Mouse (Mus musculus) MEL (cell line): ENCODE measurements around the gene Slco3a1. TPM values are rescaled to one million over a fixed set of nuclear protein-coding genes. Genes with fewer than 3 reads are reported as not detected.

ENCODE experiments used
- DNase-seq: peaks from one replicate; pipeline ENCODE4 v3.0.0; 2011; ENCODE audit warnings: low read depth, low spot score
- H3K27ac ChIP-seq: 2 replicates; pipeline ENCODE4 v1.5.1; 2012; ENCODE audit warnings: low read depth, mild to moderate bottlenecking, control low read depth, low read length, moderate library complexity; ENCODE audit not compliant: control insufficient read depth
- H3K27me3 ChIP-seq, 2 experiments: fragments of 150-350 bp in 1 of 2; sonication (generic) in 1 of 2; 2 replicates each; pipeline ENCODE4 v1.6.1; 2012; ENCODE audit warnings: low read length in 2 of 2, mild to moderate bottlenecking in 2 of 2, improper control_type of control experiment in 1 of 2, moderate library complexity in 1 of 2; ENCODE audit not compliant: insufficient read depth in 2 of 2, control insufficient read depth in 1 of 2
- H3K36me3 ChIP-seq, 2 experiments: 2 replicates each; pipeline ENCODE4 v1.6.1; 2012 to 2014; ENCODE audit warnings: low read length in 2 of 2, improper control_type of control experiment in 1 of 2, inconsistent platforms in 1 of 2, mild to moderate bottlenecking in 1 of 2; ENCODE audit not compliant: insufficient read depth in 2 of 2, control insufficient read depth in 1 of 2
- H3K4me1 ChIP-seq, 2 experiments: fragments of 150-350 bp in 1 of 2; sonication (generic) in 1 of 2; 2 replicates each; pipeline ENCODE4 v1.6.1; 2012; ENCODE audit warnings: low read length in 2 of 2, improper control_type of control experiment in 1 of 2, mild to moderate bottlenecking in 1 of 2; ENCODE audit not compliant: insufficient read depth in 2 of 2, control insufficient read depth in 1 of 2
- H3K4me3 ChIP-seq, 2 experiments: fragments of 150-350 bp in 1 of 2; sonication (generic) in 1 of 2; 2 replicates each; pipeline ENCODE4 v1.5.1; 2012; ENCODE audit warnings: low read depth in 2 of 2, low read length in 2 of 2, mild to moderate bottlenecking in 2 of 2, moderate library complexity in 2 of 2, control low read depth in 1 of 2, improper control_type of control experiment in 1 of 2; ENCODE audit not compliant: control insufficient read depth in 1 of 2, insufficient read depth in 1 of 2
- H3K79me2 ChIP-seq: 2 replicates; pipeline ENCODE4 v1.6.1; 2012; ENCODE audit warnings: mild to moderate bottlenecking, low read length, moderate library complexity; ENCODE audit not compliant: control insufficient read depth, poor library complexity, insufficient read depth
- H3K9ac ChIP-seq: 2 replicates; pipeline ENCODE4 v1.6.1; 2012; ENCODE audit warnings: low read depth, mild to moderate bottlenecking, control low read depth, low read length, moderate library complexity; ENCODE audit not compliant: control insufficient read depth, poor library complexity, severe bottlenecking
- H3K9me3 ChIP-seq: fragments of 150-350 bp; sonication (generic); replicated peaks from 2 replicates; pipeline ENCODE4 v1.6.1; 2012; ENCODE audit warnings: mild to moderate bottlenecking, low read length, improper control_type of control experiment, moderate library complexity; ENCODE audit not compliant: insufficient read depth
- CHD2 ChIP-seq: IDR thresholded peaks from 2 replicates; pipeline ENCODE4 v1.6.1; 2011; ENCODE audit warnings: low read length, improper control_type of control experiment
- E2F4 ChIP-seq: IDR thresholded peaks from 2 replicates; pipeline ENCODE4 v1.6.1; 2011; ENCODE audit warnings: low read depth, low read length, improper control_type of control experiment, borderline replicate concordance
- EP300 ChIP-seq, 2 experiments: IDR thresholded peaks; 2 replicates each; pipeline ENCODE4 v1.6.1; 2011; ENCODE audit warnings: improper control_type of control experiment in 2 of 2, low read length in 2 of 2, low read depth in 1 of 2, mild to moderate bottlenecking in 1 of 2
- HCFC1 ChIP-seq: IDR thresholded peaks from 2 replicates; pipeline ENCODE4 v1.6.1; 2012; ENCODE audit warnings: low read depth, mild to moderate bottlenecking, inconsistent platforms, low read length, improper control_type of control experiment, moderate library complexity
- MXI1 ChIP-seq: IDR thresholded peaks from 2 replicates; pipeline ENCODE4 v1.6.1; 2011; ENCODE audit warnings: mild to moderate bottlenecking, low read depth, low read length, improper control_type of control experiment
- MYC ChIP-seq: IDR thresholded peaks from 2 replicates; pipeline ENCODE4 v1.6.1; 2011; ENCODE audit warnings: low read depth, mild to moderate bottlenecking, low read length, improper control_type of control experiment, moderate library complexity
- POLR2AphosphoS2 ChIP-seq: IDR thresholded peaks from 2 replicates; pipeline ENCODE4 v1.6.1; 2011; ENCODE audit warnings: low read length, improper control_type of control experiment
- SIN3A ChIP-seq: IDR thresholded peaks from 2 replicates; pipeline ENCODE4 v1.6.1; 2012; ENCODE audit warnings: low read length, improper control_type of control experiment, inconsistent platforms
- TAL1 ChIP-seq: IDR thresholded peaks from 2 replicates; pipeline ENCODE4 v1.6.1; 2012; ENCODE audit warnings: mild to moderate bottlenecking, inconsistent platforms, low read length, moderate library complexity, mixed read lengths
- USF1 ChIP-seq: IDR thresholded peaks from 2 replicates; pipeline ENCODE4 v1.6.1; 2014; ENCODE audit warnings: low read depth, mild to moderate bottlenecking, inconsistent platforms, low read length, improper control_type of control experiment, moderate library complexity
- ZMIZ1 ChIP-seq: IDR thresholded peaks from 2 replicates; pipeline ENCODE4 v1.6.1; 2012; ENCODE audit warnings: low read depth, mild to moderate bottlenecking, inconsistent platforms, low read length, improper control_type of control experiment, moderate library complexity
- ZNF384 ChIP-seq: IDR thresholded peaks from 2 replicates; pipeline ENCODE4 v1.6.1; 2012; ENCODE audit warnings: low read depth, mild to moderate bottlenecking, inconsistent platforms, low read length, improper control_type of control experiment
- polyA plus RNA-seq, 2 experiments: library from polyadenylated mRNA; stranded (reverse) in 1 of 2; unstranded in 1 of 2; fragments of >175 nt in 1 of 2; fragments of >200 nt in 1 of 2; gene quantifications; 2 replicates each; pipeline versions ENCODE4 v1.2.1 to v1.2.4; 2012; ENCODE audit warnings: low replicate concordance in 2 of 2, low read depth in 1 of 2; ENCODE audit not compliant: insufficient read length in 2 of 2, insufficient read depth in 1 of 2, missing spikeins in 1 of 2
- total RNA-seq: library from RNA; depleted of rRNA; stranded (reverse); fragments of 300-350 nt; gene quantifications from 2 replicates; pipeline ENCODE4 v1.2.3, GENCODE M21; 2012

The Slco3a1 gene
- total and polyA plus RNA-seq, 3 experiments: 17.6 to 20.9 TPM; not detected in 1

- no peak overlapping the region for H3K9ac ChIP-seq
- H3K4me3 ChIP-seq: no peak overlapping the region
- H3K4me1 ChIP-seq: peaks cover 15 to 23% of the 10 kb centered on the region in 2 experiments
- no peaks in the 10 kb centered on the region for H3K9me3 ChIP-seq
- H3K36me3 ChIP-seq: peaks cover 0 to 22% of the 10 kb centered on the region in 2 experiments
- peaks cover 16% of the 10 kb centered on the region for H3K79me2 ChIP-seq
- no peaks in the 10 kb centered on the region for H3K27me3 ChIP-seq
- TF ChIP-seq ZNF384: no peak
- no peak for DNase-seq
- H3K27ac ChIP-seq: no peak overlapping the region
These were observed 9.0 kb downstream of the Slco3a1 start for GRCm38 (mm10) chr7:74545498-74545990.

- Histone ChIP-seq H3K27ac (no peak overlapping the region), H3K4me1 (peaks cover 9 to 14% of the 10 kb centered on the region in 2 experiments), H3K9ac (no peak overlapping the region), H3K9me3 (no peaks in the 10 kb centered on the region), H3K4me3 (no peak overlapping the region)
- no peak for TF ChIP-seq E2F4
- no peak for TF ChIP-seq MYC
- TF ChIP-seq HCFC1: no peak
- TF ChIP-seq EP300 (IDR thresholded peaks at IDR 0.05; ENCODE audit: low read depth in 1 of 2, low read length in 2 of 2): no peak
- TF ChIP-seq SIN3A: no peak
- TF ChIP-seq ZMIZ1: no peak
- no peak for TF ChIP-seq POLR2AphosphoS2
- TF ChIP-seq TAL1: no peak
- TF ChIP-seq, all 39 proteins: peak for 0
- DNase-seq: no peak
- H3K79me2 ChIP-seq: peaks cover 10% of the 10 kb centered on the region; the same call in 1 of the 2 replicates
- peaks cover 0 to 12% of the 10 kb centered on the region in 2 experiments for H3K36me3 ChIP-seq
- H3K27me3 ChIP-seq: no peaks in the 10 kb centered on the region
These were observed 10.3 kb downstream of the Slco3a1 start for GRCm38 (mm10) chr7:74544306-74544705.

- no peak overlapping the region for H3K9ac ChIP-seq
- no peak overlapping the region for H3K4me3 ChIP-seq
These were observed 12.6 kb downstream of the Slco3a1 start for GRCm38 (mm10) chr7:74541958-74542357.

More at GRCm38 (mm10) chr7:74541958-74542357, 12.6 kb downstream of the Slco3a1 start:
- H3K27me3 ChIP-seq: no peaks in the 10 kb centered on the region
- H3K4me1 ChIP-seq: peaks cover 0 to 3% of the 10 kb centered on the region in 2 experiments; a peak in 1 of 4 replicates
- H3K27ac ChIP-seq: no peak overlapping the region
- H3K9me3 ChIP-seq: no peaks in the 10 kb centered on the region
- no peak for TF ChIP-seq USF1
- TF ChIP-seq CHD2: no peak
- no peak for TF ChIP-seq EP300 (IDR thresholded peaks at IDR 0.05; ENCODE audit: low read depth in 1 of 2, low read length in 2 of 2)
- TF ChIP-seq POLR2AphosphoS2: no peak
- TF ChIP-seq MXI1: no peak
- no peak for DNase-seq
- H3K79me2 ChIP-seq: peaks cover 3% of the 10 kb centered on the region; the same call in 1 of the 2 replicates
- no peaks in the 10 kb centered on the region; a peak in 2 of 4 replicates for H3K36me3 ChIP-seq
